24 mouse cellular contexts compared by ENCODE assay signal in genomic region chr5:120135337-120135736, GRCm38 (mm10). TPM values are rescaled to one million over a fixed set of nuclear protein-coding genes. Genes with fewer than 3 reads are reported as not detected.
DNase-seq lines count a peak whose midpoint lies in the region; ATAC-seq and TF ChIP-seq lines count a peak whose summit lies in the region.
"Had no signal": no experiment of that assay in that cellular context is flagged by ENCODE, and none has a peak within 500 bp of the region (broad histone marks: within the 10 kb centered on the region; RNA-seq: fewer than 3 reads in every experiment).

No protein-coding gene starts in this region.

- DNase-seq in heart, embryonic 10.5 days (ENCODE audit: low spot score) = no peak
- no peak for DNase-seq in heart, adult 8-10 months (ENCODE audit: low spot score)
- DNase-seq in G1E (ENCODE audit: low spot score) = peak; percentile 34
- DNase-seq in kidney, postnatal 10 days = no peak
- no peak for DNase-seq in adrenal gland, postnatal 25 days
- DNase-seq: adrenal gland, postnatal 36 days; cerebellum, adult 11-12 months; cerebellum, postnatal 14 days; embryo, embryonic 11 days; gastrocnemius, postnatal 14 days; heart, adult 2 months; heart, postnatal 14 days; kidney, adult 2 months; kidney, postnatal 25 days; right cerebral cortex, adult 18-20 months; thymus, adult 18-20 months had no signal

- no peaks in the 10 kb centered on the region for H3K27me3 ChIP-seq in heart, embryonic 10.5 days (ENCODE audit: insufficient read depth, poor library complexity, severe bottlenecking)
- H3K27me3 ChIP-seq in megakaryocyte, embryonic 14.5 days (replicated peaks) = no peaks in the 10 kb centered on the region
- H3K27me3 ChIP-seq in G1E (ENCODE audit: insufficient read depth, low read length) = no peaks in the 10 kb centered on the region
- H3K27me3 ChIP-seq in liver, embryonic 12.5 days (replicated peaks) = no peaks in the 10 kb centered on the region
- H3K27me3 ChIP-seq: embryonic facial prominence, embryonic 15.5 days; forebrain, embryonic 12.5 days; neural tube, embryonic 13.5 days had no signal

- 79% methylated on average over 14 of the region's 14 CpGs for WGBS in heart, embryonic 10.5 days
- 72% methylated on average over 14 of the region's 14 CpGs for WGBS in liver, embryonic 12.5 days (ENCODE audit: insufficient replicate concordance)

- no peak overlapping the region for H3K4me3 ChIP-seq in heart, embryonic 10.5 days
- H3K4me3 ChIP-seq in megakaryocyte, embryonic 14.5 days (replicated peaks) = peak overlapping the region; percentile 7
- peak overlapping the region; percentile 72; the same call in 1 of the 2 replicates for H3K4me3 ChIP-seq in G1E (ENCODE audit: low read depth, low read length)
- H3K4me3 ChIP-seq in liver, embryonic 12.5 days = 0 out of 2 replicates have a peak overlapping the region, but pooled peaks have one; percentile 44
- H3K4me3 ChIP-seq: embryonic facial prominence, embryonic 15.5 days; forebrain, embryonic 12.5 days; heart, adult 2 months; neural tube, embryonic 13.5 days had no signal

- no peak for ATAC-seq in megakaryocyte, adult 5-6 weeks (ENCODE audit: poor library complexity, severe bottlenecking)
- no peak for ATAC-seq in G1E (ENCODE audit: extremely low read depth, insufficient number of reproducible peaks, low FRiP score, poor library complexity, severe bottlenecking)
- ATAC-seq in liver, embryonic 12.5 days = no peak
- ATAC-seq: inflammation-experienced regulatory T-cells, adult 6 months had no signal

- peak overlapping the region; percentile 73 for H3K9ac ChIP-seq in liver, embryonic 12.5 days
- H3K9ac ChIP-seq: embryonic facial prominence, embryonic 15.5 days; forebrain, embryonic 12.5 days had no signal

- H3K36me3 ChIP-seq in heart, embryonic 10.5 days = peaks cover 42% of the 10 kb centered on the region
- peaks cover 65% of the 10 kb centered on the region for H3K36me3 ChIP-seq in megakaryocyte, embryonic 14.5 days (replicated peaks; ENCODE audit: low read length)
- H3K36me3 ChIP-seq in G1E (replicated peaks) = peaks cover 96% of the 10 kb centered on the region
- peaks cover 63% of the 10 kb centered on the region for H3K36me3 ChIP-seq in liver, embryonic 12.5 days

- no peaks in the 10 kb centered on the region for H3K9me3 ChIP-seq in heart, embryonic 10.5 days
- no peaks in the 10 kb centered on the region for H3K9me3 ChIP-seq in megakaryocyte, embryonic 14.5 days
- peaks cover 3% of the 10 kb centered on the region; the same call in 1 of the 2 replicates for H3K9me3 ChIP-seq in G1E (replicated peaks)
- no peaks in the 10 kb centered on the region for H3K9me3 ChIP-seq in liver, embryonic 12.5 days (replicated peaks)
- H3K9me3 ChIP-seq: embryonic facial prominence, embryonic 15.5 days; forebrain, embryonic 12.5 days; neural tube, embryonic 13.5 days had no signal

- no peak for TF ChIP-seq CTCF in G1E (IDR thresholded peaks at IDR 0.05; ENCODE audit: low read depth, low read length)

- peak overlapping the region; percentile 75 for H3K27ac ChIP-seq in heart, embryonic 10.5 days
- peak overlapping the region; percentile 97 for H3K27ac ChIP-seq in liver, embryonic 12.5 days
- H3K27ac ChIP-seq: embryonic facial prominence, embryonic 15.5 days; forebrain, embryonic 12.5 days; heart, adult 2 months; macrophage; neural tube, embryonic 13.5 days had no signal

- H3K4me2 ChIP-seq in liver, embryonic 12.5 days = peak overlapping the region; percentile 82
- H3K4me2 ChIP-seq: embryonic facial prominence, embryonic 15.5 days; neural tube, embryonic 13.5 days had no signal

- peaks cover 63% of the 10 kb centered on the region for H3K4me1 ChIP-seq in heart, embryonic 10.5 days
- H3K4me1 ChIP-seq in megakaryocyte, embryonic 14.5 days = peaks cover 87% of the 10 kb centered on the region
- peaks cover 99% of the 10 kb centered on the region for H3K4me1 ChIP-seq in G1E (ENCODE audit: insufficient read depth, low read depth, low read length)
- H3K4me1 ChIP-seq in liver, embryonic 12.5 days = peaks cover 94% of the 10 kb centered on the region
- H3K4me1 ChIP-seq: embryonic facial prominence, embryonic 15.5 days had no signal

RNA-seq across cellular contexts. Expression of gene Rbm19, which starts 19.1 kb away (rescaled TPM):
- 27.8 and 31.4 TPM in 2 replicates for polyA plus RNA-seq in heart, embryonic 10.5 days (2016; fragmentation: Nextera tagmentation; extraction: Ambion mirVana)
- 10 to 100 TPM; 18.9 to 25.9 (median 21.1) TPM for total RNA-seq in heart, adult 8-10 months (2022)
- polyA plus RNA-seq in megakaryocyte, embryonic 14.5 days (2012; ENCODE audit: insufficient read depth, low replicate concordance) = 24.7 and 25.9 TPM in 2 replicates
- 6.5 and 7.1 TPM in 2 replicates for total RNA-seq in megakaryocyte, adult 5-6 weeks (2015)
- total RNA-seq in megakaryocyte, adult 5-6 weeks (2017) = 11.7 and 12.4 TPM in 2 replicates
- total RNA-seq in G1E (2014; fragmentation: Nextera tagmentation) (17.3 and 19.3 TPM in 2 replicates), G1E (2017) (25.1 and 25.8 TPM in 2 replicates)
- 34.8 and 42.5 TPM in 2 replicates for polyA plus RNA-seq in G1E (2012)
- polyA plus RNA-seq in liver, embryonic 12.5 days (2016; fragmentation: Nextera tagmentation; extraction: Ambion mirVana) = 24.4 and 30.2 TPM in 2 replicates
- 19.1 and 25.0 TPM in 2 replicates for total RNA-seq in adrenal gland, postnatal 25 days (2021)
